Mouse (Mus musculus): ENCODE data around the gene Enox1. TPM values are rescaled to one million over a fixed set of nuclear protein-coding genes. Genes with fewer than 3 reads are reported as not detected.

Enox1 gene
- polyA plus RNA-seq, 1 experiment from 2014 or later, result 19.4 TPM

GRCm38 (mm10) chr14:77648305-77648704 lies 491.7 kb downstream of the Enox1 start:
- H3K27ac ChIP-seq, result no peak overlapping the region
- no peak for ATAC-seq (ENCODE audit: insufficient number of reproducible peaks, low FRiP score, low TSS enrichment, low read depth)
- H3K9me3 ChIP-seq, result no peaks in the 10 kb centered on the region
- H3K9ac ChIP-seq, result no peak overlapping the region
- no peaks in the 10 kb centered on the region for H3K36me3 ChIP-seq
- H3K4me3 ChIP-seq, result no peak overlapping the region
- WGBS, result 90% methylated on average over 8 of the region's 8 CpGs
- H3K4me1 ChIP-seq, result no peaks in the 10 kb centered on the region
- no peak overlapping the region for H3K4me2 ChIP-seq
- H3K27me3 ChIP-seq, result no peaks in the 10 kb centered on the region

GRCm38 (mm10) chr14:77658739-77659138 lies 502.2 kb downstream of the Enox1 start:
- H3K4me2 ChIP-seq, result no peak overlapping the region
- H3K36me3 ChIP-seq, result no peaks in the 10 kb centered on the region
- H3K4me1 ChIP-seq, result no peaks in the 10 kb centered on the region
- H3K9me3 ChIP-seq, result no peaks in the 10 kb centered on the region
- no peaks in the 10 kb centered on the region for H3K27me3 ChIP-seq
- H3K4me3 ChIP-seq, result no peak overlapping the region
- no peak for ATAC-seq (ENCODE audit: insufficient number of reproducible peaks, low FRiP score, low TSS enrichment, low read depth)
- no peak overlapping the region for H3K27ac ChIP-seq
- H3K9ac ChIP-seq, result no peak overlapping the region
- WGBS, result 79% methylated on average over 4 of the region's 4 CpGs

GRCm38 (mm10) chr14:77662273-77662672 lies 505.7 kb downstream of the Enox1 start:
- Histone ChIP-seq H3K9ac (no peak overlapping the region), H3K4me3 (no peak overlapping the region), H3K27me3 (no peaks in the 10 kb centered on the region), H3K4me2 (no peak overlapping the region), H3K9me3 (no peaks in the 10 kb centered on the region), H3K27ac (no peak overlapping the region), H3K4me1 (no peaks in the 10 kb centered on the region), H3K36me3 (no peaks in the 10 kb centered on the region)
- WGBS, result 45% methylated on average over 7 of the region's 7 CpGs
- ATAC-seq (ENCODE audit: insufficient number of reproducible peaks, low FRiP score, low TSS enrichment, low read depth), result no peak

GRCm38 (mm10) chr14:77662994-77663393 lies 506.4 kb downstream of the Enox1 start:
- Histone ChIP-seq H3K4me1 (no peaks in the 10 kb centered on the region), H3K9me3 (no peaks in the 10 kb centered on the region), H3K4me2 (no peak overlapping the region), H3K9ac (no peak overlapping the region), H3K27ac (no peak overlapping the region), H3K4me3 (no peak overlapping the region), H3K27me3 (no peaks in the 10 kb centered on the region), H3K36me3 (no peaks in the 10 kb centered on the region)
- no peak for ATAC-seq (ENCODE audit: insufficient number of reproducible peaks, low FRiP score, low TSS enrichment, low read depth)
- WGBS, result 74% methylated on average over 8 of the region's 8 CpGs

GRCm38 (mm10) chr14:77668096-77668495 lies 511.5 kb downstream of the Enox1 start:
- no peaks in the 10 kb centered on the region for H3K27me3 ChIP-seq
- no peak overlapping the region for H3K4me3 ChIP-seq
- peaks cover 7% of the 10 kb centered on the region; the same call in 1 of the 2 replicates for H3K4me1 ChIP-seq
- H3K4me2 ChIP-seq, result no peak overlapping the region
- H3K27ac ChIP-seq, result no peak overlapping the region
- no peaks in the 10 kb centered on the region for H3K9me3 ChIP-seq
- no peaks in the 10 kb centered on the region for H3K36me3 ChIP-seq
- ATAC-seq (ENCODE audit: insufficient number of reproducible peaks, low FRiP score, low TSS enrichment, low read depth), result no peak
- H3K9ac ChIP-seq, result no peak overlapping the region
- 48% methylated on average over 3 of the region's 3 CpGs for WGBS

GRCm38 (mm10) chr14:77669494-77669893 lies 512.9 kb downstream of the Enox1 start:
- H3K4me3 ChIP-seq, result no peak overlapping the region
- no peaks in the 10 kb centered on the region for H3K9me3 ChIP-seq
- H3K4me1 ChIP-seq, result peaks cover 7% of the 10 kb centered on the region; the same call in 1 of the 2 replicates
- H3K4me2 ChIP-seq, result no peak overlapping the region
- no peaks in the 10 kb centered on the region for H3K36me3 ChIP-seq
- no peak overlapping the region for H3K27ac ChIP-seq
- 81% methylated on average over 7 of the region's 7 CpGs for WGBS
- H3K9ac ChIP-seq, result no peak overlapping the region
- H3K27me3 ChIP-seq, result no peaks in the 10 kb centered on the region
- ATAC-seq (ENCODE audit: insufficient number of reproducible peaks, low FRiP score, low TSS enrichment, low read depth), result no peak

GRCm38 (mm10) chr14:77670945-77671344 lies 514.4 kb downstream of the Enox1 start:
- ATAC-seq (ENCODE audit: insufficient number of reproducible peaks, low FRiP score, low TSS enrichment, low read depth), result no peak
- Histone ChIP-seq H3K36me3 (no peaks in the 10 kb centered on the region), H3K4me2 (no peak overlapping the region), H3K4me3 (no peak overlapping the region), H3K27me3 (no peaks in the 10 kb centered on the region), H3K4me1 (peaks cover 7% of the 10 kb centered on the region; the same call in 1 of the 2 replicates), H3K27ac (no peak overlapping the region), H3K9ac (no peak overlapping the region), H3K9me3 (no peaks in the 10 kb centered on the region)
- WGBS, result 64% methylated on average over 5 of the region's 5 CpGs

- H3K27me3 ChIP-seq, result no peaks in the 10 kb centered on the region
- H3K4me1 ChIP-seq, result peaks cover 7% of the 10 kb centered on the region; the same call in 1 of the 2 replicates
- H3K27ac ChIP-seq, result no peak overlapping the region
- H3K4me2 ChIP-seq, result no peak overlapping the region
- H3K4me3 ChIP-seq, result no peak overlapping the region
- no peaks in the 10 kb centered on the region for H3K36me3 ChIP-seq
- 75% methylated on average over 11 of the region's 11 CpGs for WGBS
- ATAC-seq (ENCODE audit: insufficient number of reproducible peaks, low FRiP score, low TSS enrichment, low read depth), result no peak
- H3K9ac ChIP-seq, result no peak overlapping the region
- no peaks in the 10 kb centered on the region for H3K9me3 ChIP-seq
Observed at GRCm38 (mm10) chr14:77671961-77672360, 515.4 kb downstream of the Enox1 start.

GRCm38 (mm10) chr14:77673138-77673537 lies 516.6 kb downstream of the Enox1 start:
- no peak for ATAC-seq (ENCODE audit: insufficient number of reproducible peaks, low FRiP score, low TSS enrichment, low read depth)
- H3K36me3 ChIP-seq, result no peaks in the 10 kb centered on the region
- no peak overlapping the region for H3K9ac ChIP-seq
- H3K4me2 ChIP-seq, result no peak overlapping the region
- peaks cover 7% of the 10 kb centered on the region; the same call in 1 of the 2 replicates for H3K4me1 ChIP-seq
- H3K27ac ChIP-seq, result no peak overlapping the region
- no peaks in the 10 kb centered on the region for H3K27me3 ChIP-seq
- 26% methylated on average over 8 of the region's 8 CpGs for WGBS
- no peaks in the 10 kb centered on the region for H3K9me3 ChIP-seq
- no peak overlapping the region for H3K4me3 ChIP-seq

GRCm38 (mm10) chr14:77677951-77678350 lies 521.4 kb downstream of the Enox1 start:
- H3K36me3 ChIP-seq, result no peaks in the 10 kb centered on the region
- no peak for ATAC-seq (ENCODE audit: insufficient number of reproducible peaks, low FRiP score, low TSS enrichment, low read depth)
- H3K9ac ChIP-seq, result no peak overlapping the region
- no peaks in the 10 kb centered on the region; the same call in 1 of the 2 replicates for H3K4me1 ChIP-seq
- H3K27me3 ChIP-seq, result no peaks in the 10 kb centered on the region
- no peak overlapping the region for H3K4me3 ChIP-seq
- H3K4me2 ChIP-seq, result no peak overlapping the region
- no peak overlapping the region for H3K27ac ChIP-seq
- H3K9me3 ChIP-seq, result no peaks in the 10 kb centered on the region
- WGBS, result 55% methylated on average over 7 of the region's 7 CpGs

- Histone ChIP-seq H3K9ac (no peak overlapping the region), H3K27ac (no peak overlapping the region), H3K4me2 (no peak overlapping the region), H3K27me3 (no peaks in the 10 kb centered on the region), H3K36me3 (no peaks in the 10 kb centered on the region), H3K4me3 (no peak overlapping the region), H3K9me3 (no peaks in the 10 kb centered on the region), H3K4me1 (no peaks in the 10 kb centered on the region; the same call in 1 of the 2 replicates)
- no peak for ATAC-seq (ENCODE audit: insufficient number of reproducible peaks, low FRiP score, low TSS enrichment, low read depth)
- 71% methylated on average over 9 of the region's 9 CpGs for WGBS
Observed at GRCm38 (mm10) chr14:77679877-77680276, 523.3 kb downstream of the Enox1 start.

GRCm38 (mm10) chr14:77682888-77683555 lies 526.5 kb downstream of the Enox1 start:
- Histone ChIP-seq H3K4me3 (no peak overlapping the region), H3K9me3 (no peaks in the 10 kb centered on the region), H3K9ac (no peak overlapping the region), H3K27me3 (no peaks in the 10 kb centered on the region), H3K27ac (no peak overlapping the region), H3K36me3 (no peaks in the 10 kb centered on the region), H3K4me2 (no peak overlapping the region), H3K4me1 (no peaks in the 10 kb centered on the region)
- no peak for ATAC-seq (ENCODE audit: insufficient number of reproducible peaks, low FRiP score, low TSS enrichment, low read depth)
- WGBS, result 85% methylated on average over 10 of the region's 10 CpGs

GRCm38 (mm10) chr14:77689816-77690215 lies 533.3 kb downstream of the Enox1 start:
- Histone ChIP-seq H3K9ac (no peak overlapping the region), H3K27me3 (no peaks in the 10 kb centered on the region), H3K4me1 (no peaks in the 10 kb centered on the region), H3K27ac (no peak overlapping the region), H3K36me3 (no peaks in the 10 kb centered on the region), H3K9me3 (no peaks in the 10 kb centered on the region), H3K4me3 (no peak overlapping the region), H3K4me2 (no peak overlapping the region)
- WGBS, result 89% methylated on average over 4 of the region's 4 CpGs
- ATAC-seq (ENCODE audit: insufficient number of reproducible peaks, low FRiP score, low TSS enrichment, low read depth), result no peak

Data from limb, embryonic 15.5 days (tissue).